Mouse (Mus musculus) common myeloid progenitor, adult 5-6 weeks (primary cell): ENCODE measurements around the gene Dffa. TPM values are rescaled to one million over a fixed set of nuclear protein-coding genes. Genes with fewer than 3 reads are reported as not detected.

Source experiments
- ATAC-seq: replicated peaks from 2 replicates; pipeline ENCODE4 v1.8.0; 2016; ENCODE audit warnings: low read depth, mild to moderate bottlenecking, moderate TSS enrichment, inconsistent platforms; ENCODE audit not compliant: poor library complexity, severe bottlenecking
- total RNA-seq: library from RNA; stranded (forward); fragments of 200-1000, 187-1606 nt; gene quantifications from 2 replicates; pipeline ENCODE4 v1.2.3, GENCODE M21; 2017

Gene Dffa
- total RNA-seq: 19.1 and 22.9 TPM in 2 replicates

DNA sequence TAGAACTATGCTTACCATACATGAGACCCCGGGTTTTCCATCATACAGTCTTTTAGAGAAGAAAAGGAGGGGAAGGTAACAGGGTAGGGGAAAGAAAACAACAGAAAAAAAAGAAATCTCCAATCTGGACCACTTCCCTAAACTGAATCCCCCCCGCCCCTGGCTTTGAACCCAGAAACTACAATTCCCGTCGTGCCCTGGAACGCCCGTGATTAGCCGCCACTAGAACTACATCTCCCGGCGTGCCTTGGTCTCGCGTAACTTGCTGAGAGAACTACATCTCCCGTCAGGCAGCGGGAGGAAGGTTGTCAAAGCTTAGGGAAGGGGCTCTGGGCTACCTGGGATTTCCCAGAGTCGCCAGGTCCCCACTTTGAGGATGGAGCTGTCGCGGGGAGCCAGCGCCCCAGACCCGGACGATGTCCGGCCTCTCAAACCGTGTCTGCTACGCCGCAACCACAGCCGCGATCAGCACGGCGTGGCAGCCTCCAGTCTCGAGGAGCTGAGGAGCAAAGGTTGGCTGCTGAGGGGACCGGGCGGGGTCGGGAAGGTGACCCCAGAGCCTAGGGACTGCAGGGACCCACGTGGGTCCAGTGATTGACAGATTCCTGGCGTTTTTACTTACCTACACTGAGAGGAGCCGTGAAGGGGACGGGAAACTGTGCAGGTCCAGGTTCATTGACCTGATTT, at the start of gene Dffa:
Gene Dffa (plus strand): TSS at position 272 of the 687 bp plus-strand sequence.
- ATAC-seq: peak; percentile 93

DNA sequence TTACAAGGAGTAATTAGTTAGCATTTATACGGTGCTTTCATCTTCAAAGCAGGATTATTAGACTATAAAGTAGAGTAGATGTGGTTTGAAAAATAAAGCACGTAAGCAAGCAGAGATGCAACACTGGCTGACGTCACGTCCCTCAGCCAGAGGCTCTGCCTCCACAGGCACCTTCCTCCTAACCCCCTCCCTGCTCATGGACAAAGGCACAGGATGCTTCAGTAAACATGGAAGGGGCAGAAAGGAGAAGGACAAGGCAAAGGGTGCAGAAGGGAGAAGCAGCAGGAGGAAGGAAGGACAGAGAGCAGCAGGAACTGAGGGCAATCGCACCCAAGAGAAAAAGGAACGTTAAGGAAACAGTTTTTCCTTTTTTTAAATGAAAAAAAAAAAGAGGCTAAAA, 48.1 kb upstream of the Dffa start:
- no peak for ATAC-seq

GRCm38 (mm10) chr4:149056957-149057356, 47.0 kb upstream of the Dffa start:
- no peak for ATAC-seq

GRCm38 (mm10) chr4:149057470-149057869, 46.5 kb upstream of the Dffa start:
- ATAC-seq: no peak

DNA sequence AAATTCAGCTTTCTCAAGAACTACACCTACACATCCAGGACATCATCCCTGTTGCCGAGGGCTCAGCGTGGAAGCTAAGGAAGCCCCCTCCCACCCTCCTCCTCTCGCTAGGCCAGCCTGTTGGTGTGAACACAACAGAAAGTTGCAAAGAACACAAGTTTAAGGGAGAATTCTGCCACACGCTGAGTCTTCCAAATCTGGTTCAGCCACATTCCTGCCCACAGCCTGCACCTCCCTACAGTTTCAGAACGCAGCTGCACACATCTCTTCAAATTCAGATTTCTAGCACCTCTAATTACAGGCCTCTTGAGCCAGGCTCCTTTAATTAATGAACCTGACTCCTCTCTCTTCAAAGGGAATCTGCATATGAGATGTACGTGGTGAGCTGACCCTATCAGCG, 45.6 kb upstream of the Dffa start:
- no peak for ATAC-seq

GRCm38 (mm10) chr4:149059713-149060112, 44.2 kb upstream of the Dffa start:
- ATAC-seq: no peak

- no peak for ATAC-seq
Measured at GRCm38 (mm10) chr4:149060621-149061431, 43.1 kb upstream of the Dffa start.

DNA sequence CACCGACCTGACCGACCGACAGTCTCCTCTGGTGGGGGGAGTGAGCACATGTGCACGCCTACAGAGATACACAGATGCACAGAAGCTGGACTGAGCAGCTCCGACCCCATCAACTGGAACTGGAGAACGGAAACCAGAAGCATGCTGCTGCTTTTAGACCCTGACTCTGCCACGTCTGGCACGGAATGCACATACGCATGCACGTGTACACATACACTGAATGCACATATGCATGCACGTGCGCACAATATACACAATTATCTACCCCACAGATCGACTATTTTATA, 42.6 kb upstream of the Dffa start:
- no peak for ATAC-seq

DNA sequence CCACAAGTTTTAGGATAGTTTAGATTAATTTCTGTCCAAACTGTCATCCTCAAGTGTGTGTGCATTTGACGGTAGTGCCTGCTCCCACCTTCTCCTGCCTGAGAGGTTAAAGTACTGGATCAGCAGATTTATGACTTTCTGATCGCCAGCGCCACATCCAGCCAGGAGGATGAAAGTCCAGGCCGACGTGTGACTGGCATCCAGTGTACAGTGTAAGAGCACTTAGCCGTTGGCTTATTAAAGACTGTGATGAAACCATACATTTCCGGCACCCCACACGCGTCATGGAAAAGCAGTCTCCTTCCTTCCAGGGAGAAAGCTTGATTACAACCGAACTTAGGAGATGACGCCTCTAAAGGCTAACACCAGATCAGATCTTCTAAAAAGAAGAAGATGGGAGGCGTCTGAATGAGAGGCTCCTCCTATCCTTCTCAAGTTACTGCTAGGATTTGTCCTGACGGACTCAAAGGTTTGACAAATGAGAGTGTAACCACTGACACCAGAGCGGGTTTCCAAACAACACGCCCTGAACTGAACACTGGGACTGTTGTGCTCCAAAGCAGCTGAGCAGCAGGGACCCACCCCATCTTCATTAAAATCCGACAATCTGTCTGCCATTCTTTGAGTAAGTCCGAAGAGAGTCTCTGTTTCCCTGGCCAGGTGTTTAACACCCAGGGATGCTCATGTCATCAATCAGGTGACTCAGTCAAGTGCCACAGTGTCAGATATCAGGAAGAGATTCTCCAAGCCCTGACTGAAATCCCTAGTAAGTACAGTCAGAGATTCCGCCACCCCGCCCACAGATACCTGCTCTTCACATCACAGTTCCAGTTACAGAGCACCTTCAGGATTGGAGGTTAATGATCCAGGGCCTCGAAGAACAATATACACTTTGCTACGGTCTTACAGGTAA, 41.3 kb upstream of the Dffa start:
- ATAC-seq: no peak

DNA sequence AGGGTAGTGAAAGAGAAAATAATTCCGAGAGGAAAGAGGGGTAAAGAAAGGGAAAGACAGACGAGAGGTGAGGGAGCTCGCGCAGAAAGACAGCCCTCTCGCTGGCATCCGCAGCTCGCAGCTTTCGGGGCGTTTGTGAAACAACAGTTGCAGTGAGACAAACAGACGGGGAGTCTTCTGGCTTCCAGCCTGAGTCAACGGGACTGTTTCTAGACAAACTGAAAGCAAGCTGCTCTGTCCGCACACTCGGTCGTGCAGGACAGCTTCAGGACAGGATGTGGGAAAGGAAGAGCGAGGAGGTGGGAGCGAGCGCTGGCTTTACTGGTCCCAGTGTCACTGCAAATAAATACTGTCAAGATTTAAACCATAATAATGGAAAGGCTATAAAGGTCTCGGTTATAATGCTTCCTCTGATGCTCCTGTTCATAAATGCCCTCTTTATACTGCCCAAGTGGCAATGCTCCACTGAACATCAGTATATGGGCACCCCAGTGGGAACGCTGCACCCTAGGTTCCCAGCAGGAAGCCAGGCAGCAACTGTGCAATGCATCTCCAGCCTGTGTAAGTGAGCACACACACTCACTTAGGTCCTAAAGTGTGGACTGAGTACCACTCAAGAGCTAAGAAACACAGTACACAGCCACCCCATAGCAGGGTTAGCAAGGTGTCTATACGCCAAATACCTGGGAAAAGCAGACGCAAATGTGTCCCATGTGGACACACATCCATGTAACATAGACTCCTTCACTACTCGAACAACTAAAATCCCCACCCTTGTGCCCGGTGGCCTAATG, 39.7 kb upstream of the Dffa start:
- ATAC-seq: no peak

GRCm38 (mm10) chr4:149066672-149067551, 37.0 kb upstream of the Dffa start:
- peak; percentile 36; the same call in 1 of the 2 replicates for ATAC-seq

DNA sequence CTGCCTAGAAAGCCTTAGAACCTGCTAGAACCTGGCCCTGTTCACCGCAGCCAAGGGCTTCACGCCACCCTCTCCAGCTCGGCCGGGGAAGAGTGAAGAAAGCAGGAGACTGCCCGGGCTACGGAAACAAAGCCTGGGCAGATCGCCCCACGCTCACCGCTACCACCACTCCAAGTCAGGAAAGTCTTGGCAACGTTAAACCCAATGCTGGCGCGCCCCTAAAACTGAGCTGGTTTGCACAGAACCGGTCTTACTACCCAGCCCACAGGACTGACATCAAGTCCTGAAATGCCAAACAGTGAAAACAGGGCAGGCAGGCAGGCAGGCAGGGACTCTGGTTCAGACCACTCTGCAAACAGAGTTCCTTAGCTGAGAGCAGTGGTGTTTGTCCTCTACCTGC, 28.9 kb upstream of the Dffa start:
- no peak for ATAC-seq

DNA sequence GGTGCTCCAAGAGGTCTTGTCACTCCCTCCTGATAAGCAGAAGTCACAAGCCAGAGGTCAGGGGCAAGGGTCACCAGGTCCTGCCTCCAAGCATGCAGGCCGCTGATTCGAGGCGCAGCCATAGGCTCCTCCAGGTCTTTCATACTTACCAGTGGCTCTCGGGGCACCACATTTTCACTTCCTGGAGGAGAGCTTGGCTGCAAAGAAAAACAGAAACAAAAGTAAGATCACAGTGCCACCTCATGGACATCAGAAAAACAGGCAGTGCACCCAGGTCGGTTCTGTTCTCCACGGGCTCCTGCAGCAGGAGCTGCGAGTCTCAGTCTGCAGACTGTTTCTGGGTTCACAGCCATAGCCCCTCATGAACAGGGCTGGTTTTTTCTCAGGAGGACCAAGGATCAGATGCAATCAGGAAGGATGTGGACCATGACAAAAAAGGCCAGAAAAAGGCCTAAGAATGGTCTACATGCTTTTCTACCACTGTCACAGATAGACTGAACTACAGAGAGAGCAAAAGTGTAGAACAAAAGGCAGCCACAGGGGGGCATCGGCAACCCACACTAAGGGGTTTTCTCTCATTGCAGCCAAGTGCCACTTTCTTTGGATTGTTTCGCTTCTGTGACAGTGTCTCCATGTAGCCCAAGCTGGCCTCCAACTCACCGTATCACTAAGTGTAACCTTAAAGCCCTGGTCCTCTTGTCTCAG, 27.9 kb upstream of the Dffa start:
- ATAC-seq: peak; percentile 97

GRCm38 (mm10) chr4:149078261-149078660, 25.7 kb upstream of the Dffa start:
- no peak for ATAC-seq

DNA sequence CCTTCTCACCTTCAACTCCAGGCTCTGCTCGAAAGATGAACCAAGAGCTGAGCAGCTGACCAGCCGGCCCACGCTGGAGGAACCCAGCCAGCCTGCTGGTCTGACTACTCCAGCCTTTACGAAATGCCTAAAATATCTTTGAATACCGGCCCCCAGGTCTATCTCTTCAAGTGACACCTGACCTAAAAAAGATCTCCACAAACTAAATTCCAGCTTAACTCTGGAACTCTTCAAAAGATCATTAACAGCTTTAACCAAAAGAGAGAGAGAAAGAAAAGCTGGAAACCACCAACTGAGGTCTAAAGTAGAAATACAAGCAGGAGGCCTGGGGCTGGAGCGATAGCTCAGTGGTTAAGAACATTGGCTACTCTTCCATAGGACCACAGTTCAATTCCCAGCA, 24.3 kb upstream of the Dffa start:
- no peak for ATAC-seq

- no peak for ATAC-seq
Measured at GRCm38 (mm10) chr4:149080111-149080510, 23.8 kb upstream of the Dffa start.

- no peak for ATAC-seq
Measured at GRCm38 (mm10) chr4:149081528-149081927, 22.4 kb upstream of the Dffa start.

- no peak for ATAC-seq
Measured at GRCm38 (mm10) chr4:149085381-149085780, 18.6 kb upstream of the Dffa start.
